In genomic region chr19:44254106-44254505, GRCm38 (mm10) we compare ENCODE assay signal across 7 mouse cellular contexts. TPM values are rescaled to one million over a fixed set of nuclear protein-coding genes. Genes with fewer than 3 reads are reported as not detected.
"Had no signal": no experiment of that assay in that cellular context is flagged by ENCODE, and none has a peak within 500 bp of the region (broad histone marks: within the 10 kb centered on the region; RNA-seq: fewer than 3 reads in every experiment).

No protein-coding gene starts in this region.

RNA-seq across cellular contexts. Expression of gene Scd3, which starts 51.0 kb away (rescaled TPM):
- total RNA-seq: megakaryocyte progenitor cell, adult 5-6 weeks; megakaryocyte-erythroid progenitor cell, adult 5-6 weeks; neutrophil, adult 5-6 weeks had no signal
- polyA plus RNA-seq: large intestine, adult 2 months; limb, embryonic 13.5 days; liver, embryonic 12.5 days; liver, embryonic 15.5 days had no signal
